Mouse (Mus musculus): ENCODE measurements at regions not wholly inside any gene's neighbourhood (a gene's known extent, or its start where the extent isn't known, plus 50 kb on each side); places are given as distances from the start of the nearest gene placed in this dataset.

- ATAC-seq (ENCODE audit: low FRiP score), result peak; percentile 69
- peaks cover 26% of the 10 kb centered on the region for H3K4me1 ChIP-seq
- H3K27ac ChIP-seq, result 0 out of 2 replicates have a peak overlapping the region, but pooled peaks have one; percentile 19
- no peaks in the 10 kb centered on the region for H3K9me3 ChIP-seq
- H3K4me3 ChIP-seq (replicated peaks), result 0 out of 2 replicates have a peak overlapping the region, but pooled peaks have one; percentile 7
- peak overlapping the region; percentile 43 for H3K4me2 ChIP-seq
- H3K36me3 ChIP-seq (replicated peaks), result no peaks in the 10 kb centered on the region
- no peak overlapping the region for H3K9ac ChIP-seq
- WGBS, result 17% methylated on average over 29 of the region's 29 CpGs
- H3K27me3 ChIP-seq, result peaks cover 97% of the 10 kb centered on the region
Measured at GRCm38 (mm10) chr8:91872278-91873115, 70.6 kb upstream of the Irx3 start.

- no peak overlapping the region for H3K9ac ChIP-seq
- ATAC-seq (ENCODE audit: low FRiP score), result no peak; the same call in 1 of the 2 replicates
- no peaks in the 10 kb centered on the region for H3K9me3 ChIP-seq
- H3K27me3 ChIP-seq, result peaks cover 94% of the 10 kb centered on the region
- no peaks in the 10 kb centered on the region for H3K36me3 ChIP-seq (replicated peaks)
- no peak overlapping the region for H3K27ac ChIP-seq
- 0 out of 2 replicates have a peak overlapping the region, but pooled peaks have one; percentile 2 for H3K4me2 ChIP-seq
- H3K4me1 ChIP-seq, result peaks cover 39% of the 10 kb centered on the region
- no peak overlapping the region for H3K4me3 ChIP-seq (replicated peaks)
- 19% methylated on average over 7 of the region's 7 CpGs for WGBS
Measured at GRCm38 (mm10) chr8:91867069-91867468, 65.2 kb upstream of the Irx3 start.

- no peak overlapping the region for H3K4me2 ChIP-seq
- no peak overlapping the region for H3K27ac ChIP-seq
- H3K9ac ChIP-seq, result no peak overlapping the region
- no peak overlapping the region for H3K4me3 ChIP-seq (replicated peaks)
- H3K27me3 ChIP-seq, result peaks cover 94% of the 10 kb centered on the region
- WGBS, result 25% methylated on average over 7 of the region's 7 CpGs
- H3K36me3 ChIP-seq (replicated peaks), result no peaks in the 10 kb centered on the region
- no peaks in the 10 kb centered on the region for H3K9me3 ChIP-seq
- ATAC-seq (ENCODE audit: low FRiP score), result no peak
- H3K4me1 ChIP-seq, result peaks cover 38% of the 10 kb centered on the region
Measured at GRCm38 (mm10) chr8:91866076-91866475, 64.2 kb upstream of the Irx3 start.

- Histone ChIP-seq H3K36me3 (replicated peaks) (no peaks in the 10 kb centered on the region), H3K4me1 (peaks cover 38% of the 10 kb centered on the region), H3K4me3 (replicated peaks) (no peak overlapping the region), H3K9ac (no peak overlapping the region), H3K27me3 (peaks cover 94% of the 10 kb centered on the region), H3K9me3 (no peaks in the 10 kb centered on the region), H3K27ac (no peak overlapping the region), H3K4me2 (no peak overlapping the region)
- 3% methylated on average over 10 of the region's 10 CpGs for WGBS
- no peak for ATAC-seq (ENCODE audit: low FRiP score)
Measured at GRCm38 (mm10) chr8:91865361-91865760, 63.5 kb upstream of the Irx3 start.

GRCm38 (mm10) chr8:91863505-91863904 is 61.6 kb upstream of the Irx3 start:
- H3K4me3 ChIP-seq (replicated peaks), result no peak overlapping the region
- peaks cover 92% of the 10 kb centered on the region for H3K27me3 ChIP-seq
- no peak for ATAC-seq (ENCODE audit: low FRiP score)
- WGBS, result 9% methylated on average over 4 of the region's 4 CpGs
- H3K9me3 ChIP-seq, result no peaks in the 10 kb centered on the region
- H3K36me3 ChIP-seq (replicated peaks), result no peaks in the 10 kb centered on the region
- H3K4me2 ChIP-seq, result no peak overlapping the region
- H3K4me1 ChIP-seq, result peaks cover 38% of the 10 kb centered on the region
- H3K27ac ChIP-seq, result no peak overlapping the region
- no peak overlapping the region for H3K9ac ChIP-seq

GRCm38 (mm10) chr8:91855881-91856280 is 54.0 kb upstream of the Irx3 start:
- H3K4me2 ChIP-seq, result no peak overlapping the region
- H3K9me3 ChIP-seq, result no peaks in the 10 kb centered on the region
- H3K36me3 ChIP-seq (replicated peaks), result no peaks in the 10 kb centered on the region
- H3K4me1 ChIP-seq, result peaks cover 6% of the 10 kb centered on the region; the same call in 1 of the 2 replicates
- peaks cover 94% of the 10 kb centered on the region for H3K27me3 ChIP-seq
- H3K9ac ChIP-seq, result no peak overlapping the region
- no peak overlapping the region for H3K4me3 ChIP-seq (replicated peaks)
- H3K27ac ChIP-seq, result no peak overlapping the region
- 4% methylated on average over 14 of the region's 14 CpGs for WGBS
- no peak for ATAC-seq (ENCODE audit: low FRiP score)

- no peak for ATAC-seq (ENCODE audit: low FRiP score)
- H3K4me2 ChIP-seq, result no peak overlapping the region
- no peak overlapping the region for H3K9ac ChIP-seq
- no peaks in the 10 kb centered on the region for H3K9me3 ChIP-seq
- no peak overlapping the region for H3K27ac ChIP-seq
- WGBS, result 79% methylated on average over 4 of the region's 4 CpGs
- no peaks in the 10 kb centered on the region for H3K36me3 ChIP-seq (replicated peaks)
- H3K4me3 ChIP-seq (replicated peaks), result no peak overlapping the region
- peaks cover 6% of the 10 kb centered on the region; the same call in 1 of the 2 replicates for H3K4me1 ChIP-seq
- peaks cover 93% of the 10 kb centered on the region for H3K27me3 ChIP-seq
Measured at GRCm38 (mm10) chr8:91854369-91854768, 52.5 kb upstream of the Irx3 start.

- Histone ChIP-seq H3K4me1 (peaks cover 6% of the 10 kb centered on the region; the same call in 1 of the 2 replicates), H3K36me3 (replicated peaks) (no peaks in the 10 kb centered on the region), H3K4me2 (no peak overlapping the region), H3K4me3 (replicated peaks) (no peak overlapping the region), H3K9me3 (no peaks in the 10 kb centered on the region), H3K9ac (no peak overlapping the region), H3K27me3 (peaks cover 90% of the 10 kb centered on the region), H3K27ac (no peak overlapping the region)
- ATAC-seq (ENCODE audit: low FRiP score), result no peak
- WGBS, result 14% methylated on average over 2 of the region's 2 CpGs
Measured at GRCm38 (mm10) chr8:91853803-91854202, 51.9 kb upstream of the Irx3 start.

GRCm38 (mm10) chr8:91853336-91853735 is 51.5 kb upstream of the Irx3 start:
- Histone ChIP-seq H3K9me3 (no peaks in the 10 kb centered on the region), H3K4me3 (replicated peaks) (no peak overlapping the region), H3K4me2 (no peak overlapping the region), H3K27me3 (peaks cover 90% of the 10 kb centered on the region), H3K4me1 (peaks cover 6% of the 10 kb centered on the region; the same call in 1 of the 2 replicates), H3K36me3 (replicated peaks) (no peaks in the 10 kb centered on the region), H3K9ac (no peak overlapping the region), H3K27ac (no peak overlapping the region)
- no peak for ATAC-seq (ENCODE audit: low FRiP score)
- 75% methylated on average over 4 of the region's 4 CpGs for WGBS
